Mouse (Mus musculus) heart, adult 2 months (tissue): Measurements from ENCODE around the gene Taar3. TPM values are rescaled to one million over a fixed set of nuclear protein-coding genes. Genes with fewer than 3 reads are reported as not detected.
A peak's percentile ranks its signal among the peaks of the same experiment; 100 is the strongest.

ENCODE experiments used
- DNase-seq, 2 experiments: peaks; one replicate each; pipeline ENCODE4 v3.0.0; 2021
- H3K27ac ChIP-seq: fragments of 200-600 bp; 2 replicates; pipeline ENCODE4 v1.8.1; 2022
- H3K27me3 ChIP-seq: fragments of 200-500 bp; 2 replicates; pipeline ENCODE4 v1.6.1; 2012; ENCODE audit warnings: mild to moderate bottlenecking, low read length, inconsistent platforms, mixed read lengths; ENCODE audit not compliant: control insufficient read depth, insufficient read depth
- H3K36me3 ChIP-seq: fragments of 200-500 bp; 2 replicates; pipeline ENCODE4 v1.6.1; 2012; ENCODE audit warnings: low read length, inconsistent platforms; ENCODE audit not compliant: control insufficient read depth, insufficient read depth
- H3K4me1 ChIP-seq: fragments of 200-500 bp; 2 replicates; pipeline ENCODE4 v1.6.1; 2011; ENCODE audit warnings: low read length; ENCODE audit not compliant: control insufficient read depth, insufficient read depth
- H3K4me3 ChIP-seq: fragments of 200-600 bp; 2 replicates; pipeline ENCODE4 v1.8.1; 2022
- H3K79me2 ChIP-seq: fragments of 200-500 bp; replicated peaks from 2 replicates; pipeline ENCODE4 v1.6.1; 2012; ENCODE audit warnings: mild to moderate bottlenecking, inconsistent platforms, low read length, moderate library complexity, mixed read lengths; ENCODE audit not compliant: control insufficient read depth, insufficient read depth
- H3K9ac ChIP-seq: fragments of 200-500 bp; 2 replicates; pipeline ENCODE4 v1.6.1; 2012; ENCODE audit warnings: low read depth, mild to moderate bottlenecking, control low read depth, inconsistent platforms, low read length, mixed read lengths
- CTCF ChIP-seq: fragments of 200-600 bp; IDR thresholded peaks from 2 replicates; pipeline ENCODE4 v1.8.1; 2022; ENCODE audit warnings: antibody characterized with exemption, mild to moderate bottlenecking, moderate library complexity
- EP300 ChIP-seq: fragments of 200-500 bp; IDR thresholded peaks from 2 replicates; pipeline ENCODE4 v1.6.1; 2011; ENCODE audit warnings: low read depth, low read length, control low read depth; ENCODE audit not compliant: insufficient read depth
- POLR2A ChIP-seq: fragments of 200-500 bp; IDR thresholded peaks from 2 replicates; pipeline ENCODE4 v1.6.1; 2011; ENCODE audit warnings: mild to moderate bottlenecking, low read depth, low read length, control low read depth; ENCODE audit not compliant: insufficient read depth
- WGBS: fragments of 180-500 bp; shearing (Covaris S2); methylation state at CpG from one replicate; pipeline ENCODE4 v1.1.7; 2018; 5-methylcytosine and 5-hydroxymethylcytosine counted together
- intact Hi-C: fragments of 180-260 bp; cut with DNase I; formaldehyde crosslinking; loops from one replicate; pipeline ENCODE4 v1.15.1; 2025
- polyA plus RNA-seq: library from polyadenylated mRNA; depleted of rRNA; stranded (reverse); fragments of >200 nt; gene quantifications from 2 replicates; pipeline ENCODE4 v1.2.3, GENCODE M21; 2012; rRNA removed
- total RNA-seq, 2 experiments: library from RNA; stranded (reverse); gene quantifications; 2 replicates each; pipeline ENCODE4 v1.2.3; 2021

Gene Taar3
- total and polyA plus RNA-seq, 3 experiments: not detected

DNA sequence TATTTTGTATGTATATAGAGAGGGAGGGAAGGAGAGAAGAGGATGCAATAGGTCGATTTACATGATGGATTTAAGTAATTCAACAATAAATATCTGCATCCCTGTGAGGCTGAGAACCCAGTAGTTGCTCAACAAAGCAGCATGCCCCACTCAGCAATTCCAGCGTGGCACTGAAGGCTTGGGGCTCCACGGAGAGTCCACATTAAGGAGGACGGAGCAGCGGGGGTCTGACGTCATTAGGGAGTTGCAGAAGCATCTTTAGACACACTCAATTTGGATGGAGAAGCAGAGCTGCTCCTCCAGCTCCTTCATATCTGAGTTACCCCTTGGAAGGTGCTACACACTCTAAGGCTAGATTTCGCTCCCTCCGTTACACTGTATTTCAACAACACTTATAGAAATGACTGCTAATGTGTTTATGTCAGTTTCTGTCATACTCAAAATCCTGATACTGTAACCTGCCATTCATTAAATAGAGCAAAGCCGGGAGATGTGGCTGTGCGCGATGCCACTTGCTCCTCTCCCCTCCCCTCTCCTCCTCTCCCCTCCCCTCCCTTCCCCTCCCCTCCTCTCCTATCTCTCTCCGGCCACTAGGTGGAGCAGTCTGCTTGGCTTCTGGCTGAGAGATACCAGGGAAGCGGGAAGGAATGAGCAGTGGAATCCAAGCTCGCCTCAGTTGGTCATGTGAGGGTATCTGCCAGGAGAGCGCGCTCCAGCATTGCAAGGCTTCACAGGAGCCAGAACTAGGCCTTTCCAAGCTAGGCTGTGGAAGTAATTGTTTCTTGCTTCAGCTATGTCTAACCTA, 29.7 kb downstream of the Taar3 start:
- no peak for TF ChIP-seq EP300
- peak; percentile 58 for TF ChIP-seq CTCF
- TF ChIP-seq POLR2A: no peak
- no peak overlapping the region for H3K4me3 ChIP-seq
- no peaks in the 10 kb centered on the region for H3K4me1 ChIP-seq
- H3K9ac ChIP-seq: no peak overlapping the region
- WGBS: 41% methylated on average over 16 of the region's 16 CpGs
- peak; percentile 59 to 62 for DNase-seq
- no peaks in the 10 kb centered on the region for H3K27me3 ChIP-seq
- H3K27ac ChIP-seq: no peak overlapping the region
- H3K79me2 ChIP-seq: no peaks in the 10 kb centered on the region
- no peaks in the 10 kb centered on the region for H3K36me3 ChIP-seq
- intact Hi-C loops: loop anchor here (2.0 to 10.0 kb wide), 3 partner anchors 102 to 153 kb away; no protein-coding TSS in a partner anchor

DNA sequence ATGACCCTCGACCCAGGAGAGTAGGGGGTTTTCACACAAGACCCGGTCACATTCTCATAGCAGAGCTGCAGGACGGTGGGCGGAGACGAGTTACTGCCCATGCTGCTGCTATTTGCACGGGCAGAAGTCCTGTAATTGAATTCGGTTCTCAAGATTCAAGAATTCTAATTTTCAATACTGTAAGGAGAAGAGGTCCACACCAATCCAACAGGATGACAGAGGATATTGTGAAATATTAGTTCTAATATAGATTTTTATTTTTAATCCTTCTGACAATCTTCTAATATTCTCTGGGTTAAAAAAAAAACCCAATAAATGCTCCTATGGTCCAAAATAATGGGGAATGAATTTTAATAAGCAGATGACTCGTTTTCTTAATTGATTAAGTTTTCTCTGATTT, 36.2 kb downstream of the Taar3 start, which contains the start of gene Taar6:
Taar6 (minus strand) TSS at position 101 of the 400 bp plus-strand sequence.
- Histone ChIP-seq H3K36me3 (no peaks in the 10 kb centered on the region), H3K27ac (no peak within 1 kb of the TSS), H3K9ac (no peak within 1 kb of the TSS), H3K4me1 (no peaks in the 10 kb centered on the region), H3K79me2 (no peaks in the 10 kb centered on the region), H3K27me3 (no peaks in the 10 kb centered on the region), H3K4me3 (no peak within 1 kb of the TSS)
- DNase-seq: no peak
- TF ChIP-seq EP300 (no peak), CTCF (no peak), POLR2A (no peak)
- 65% methylated on average over 8 of the region's 8 CpGs for WGBS
- intact Hi-C loops: no loop called here

DNA sequence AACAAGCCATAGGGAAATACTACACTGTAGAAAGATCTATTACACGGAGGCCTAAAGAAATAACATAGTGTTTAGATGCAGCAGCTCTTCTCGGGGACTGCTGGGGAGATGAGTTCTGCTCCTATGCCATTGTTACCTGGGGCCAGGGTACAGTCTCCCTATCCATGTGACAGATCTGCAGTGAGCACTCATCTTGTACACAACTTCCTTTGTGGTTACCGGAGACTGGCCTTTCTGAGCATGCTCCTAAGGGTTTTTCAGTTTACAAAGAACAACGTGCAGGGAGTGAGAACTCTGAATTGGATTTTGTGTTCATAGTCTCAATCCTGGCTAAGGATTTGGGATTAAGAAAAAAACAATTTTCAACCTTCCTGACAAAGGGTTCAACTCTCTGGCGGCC, 37.1 kb downstream of the Taar3 start:
- TF ChIP-seq EP300: no peak
- no peak for TF ChIP-seq POLR2A
- no peak for TF ChIP-seq CTCF
- Histone ChIP-seq H3K79me2 (no peaks in the 10 kb centered on the region), H3K36me3 (no peaks in the 10 kb centered on the region), H3K4me1 (no peaks in the 10 kb centered on the region), H3K9ac (no peak overlapping the region), H3K27ac (no peak overlapping the region), H3K27me3 (no peaks in the 10 kb centered on the region), H3K4me3 (no peak overlapping the region)
- 73% methylated on average over 5 of the region's 5 CpGs for WGBS
- intact Hi-C loops: no loop called here
- DNase-seq: no peak

DNA sequence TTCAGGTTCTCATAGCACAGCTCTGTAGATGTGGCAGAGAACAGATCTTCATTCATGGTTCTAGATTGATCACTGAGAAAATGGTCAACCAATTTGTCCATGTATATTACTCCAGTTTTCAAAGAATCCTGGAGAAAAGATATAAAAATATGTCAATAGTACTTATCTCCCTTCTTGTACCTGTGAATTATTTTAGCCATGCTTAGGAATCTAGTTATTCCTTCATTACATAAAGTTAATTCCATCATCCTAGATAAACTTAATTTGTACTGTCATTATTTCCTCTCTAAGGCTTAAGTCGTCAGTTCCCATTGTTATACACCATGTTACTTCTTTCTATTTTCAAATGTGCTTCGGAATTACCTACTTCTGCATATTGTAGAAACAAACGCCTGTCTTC, 44.0 kb downstream of the Taar3 start, which contains the start of gene Taar7a:
Taar7a (minus strand) TSS at position 101 of the 400 bp plus-strand sequence.
- intact Hi-C loops: no loop called here
- 81% methylated on average over 3 of the region's 3 CpGs for WGBS
- TF ChIP-seq CTCF (no peak), EP300 (no peak), POLR2A (no peak)
- Histone ChIP-seq H3K9ac (no peak within 1 kb of the TSS), H3K27ac (no peak within 1 kb of the TSS), H3K4me3 (no peak within 1 kb of the TSS), H3K79me2 (no peaks in the 10 kb centered on the region), H3K36me3 (no peaks in the 10 kb centered on the region), H3K4me1 (no peaks in the 10 kb centered on the region), H3K27me3 (no peaks in the 10 kb centered on the region)
- DNase-seq: no peak

DNA sequence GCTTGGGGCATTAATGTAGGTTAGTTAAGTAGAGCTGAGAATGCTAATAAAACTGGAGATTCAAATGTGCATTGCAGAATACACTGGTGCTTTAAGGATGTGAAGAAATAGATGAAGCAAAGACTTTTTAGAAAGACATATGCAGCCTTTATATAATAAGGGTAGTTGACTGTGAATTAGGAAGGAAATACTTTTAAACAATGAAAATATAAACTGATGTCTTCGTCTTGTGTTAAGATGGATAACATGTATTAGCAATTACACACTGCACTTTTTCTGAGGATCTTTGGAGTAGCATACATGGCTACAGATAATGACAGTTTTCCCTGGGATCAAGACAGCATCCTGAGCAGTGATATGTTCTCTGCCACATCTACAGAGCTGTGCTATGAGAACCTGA, 50.3 kb downstream of the Taar3 start, which contains the start of gene Taar7b:
Taar7b (plus strand) TSS at position 301 of the 400 bp plus-strand sequence.
- TF ChIP-seq EP300: no peak
- TF ChIP-seq CTCF: no peak
- no peak for TF ChIP-seq POLR2A
- Histone ChIP-seq H3K36me3 (no peaks in the 10 kb centered on the region), H3K27ac (no peak within 1 kb of the TSS), H3K79me2 (no peaks in the 10 kb centered on the region), H3K9ac (no peak within 1 kb of the TSS), H3K27me3 (no peaks in the 10 kb centered on the region), H3K4me1 (no peaks in the 10 kb centered on the region), H3K4me3 (no peak within 1 kb of the TSS)
- DNase-seq: no peak
- WGBS: 65% methylated on average over 1 of the region's 1 CpGs
- intact Hi-C loops: no loop called here

Other genes with a start within 250 kb of the Taar3 start
- gene Rps12, start 162.3 kb upstream of the Taar3 start, total RNA-seq: 100 to 1,000 TPM; 189 to 223 TPM
- gene Rps12, start 162.3 kb upstream of the Taar3 start, polyA plus RNA-seq: 457 and 603 TPM in 2 replicates
- gene Slc18b1, start 152.6 kb upstream of the Taar3 start, total RNA-seq: 1 to 10 TPM; 7.6 to 9.2 TPM
- 5.8 and 9.3 TPM in 2 replicates for gene Slc18b1, start 152.6 kb upstream of the Taar3 start, polyA plus RNA-seq
- not detected for gene Vnn3, start 98.1 kb upstream of the Taar3 start, total RNA-seq
- 0.26 and 0.33 TPM in 2 replicates for gene Vnn3, start 98.1 kb upstream of the Taar3 start, polyA plus RNA-seq
- under 1 TPM; 0.30 to 0.31 TPM for gene Vnn1, start 54.9 kb upstream of the Taar3 start, total RNA-seq
- gene Vnn1, start 54.9 kb upstream of the Taar3 start, polyA plus RNA-seq: 0.62 and 0.67 TPM in 2 replicates
- not detected for gene Taar1, start 29.2 kb upstream of the Taar3 start, total RNA-seq
- gene Taar1, start 29.2 kb upstream of the Taar3 start, polyA plus RNA-seq: not detected in 2 replicates
- not detected for gene Taar2, start 11.0 kb upstream of the Taar3 start, total RNA-seq
- not detected in 2 replicates for gene Taar2, start 11.0 kb upstream of the Taar3 start, polyA plus RNA-seq
- not detected for gene Taar4, start 10.9 kb downstream of the Taar3 start, total RNA-seq
- not detected in 2 replicates for gene Taar4, start 10.9 kb downstream of the Taar3 start, polyA plus RNA-seq
- gene Taar5, start 21.1 kb downstream of the Taar3 start, total RNA-seq: not detected
- not detected in 2 replicates for gene Taar5, start 21.1 kb downstream of the Taar3 start, polyA plus RNA-seq
- gene Taar6, start 36.1 kb downstream of the Taar3 start, total RNA-seq: not detected
- not detected in 2 replicates for gene Taar6, start 36.1 kb downstream of the Taar3 start, polyA plus RNA-seq
- gene Taar7a, start 43.9 kb downstream of the Taar3 start, total RNA-seq: not detected
- not detected in 2 replicates for gene Taar7a, start 43.9 kb downstream of the Taar3 start, polyA plus RNA-seq
- not detected for gene Taar7b, start 50.4 kb downstream of the Taar3 start, total RNA-seq
- gene Taar7b, start 50.4 kb downstream of the Taar3 start, polyA plus RNA-seq: not detected in 2 replicates
- gene Taar7d, start 77.7 kb downstream of the Taar3 start, total RNA-seq: not detected
- gene Taar7d, start 77.7 kb downstream of the Taar3 start, polyA plus RNA-seq: not detected in 2 replicates
- gene Taar7e, start 88.1 kb downstream of the Taar3 start, total RNA-seq: not detected
- gene Taar7e, start 88.1 kb downstream of the Taar3 start, polyA plus RNA-seq: not detected in 2 replicates
- not detected for gene Taar7f, start 100.0 kb downstream of the Taar3 start, total RNA-seq
- gene Taar7f, start 100.0 kb downstream of the Taar3 start, polyA plus RNA-seq: not detected in 2 replicates
- gene Taar8a, start 126.9 kb downstream of the Taar3 start, total RNA-seq: not detected
- not detected in 2 replicates for gene Taar8a, start 126.9 kb downstream of the Taar3 start, polyA plus RNA-seq
- gene Taar8b, start 142.7 kb downstream of the Taar3 start, total RNA-seq: not detected
- gene Taar8b, start 142.7 kb downstream of the Taar3 start, polyA plus RNA-seq: not detected in 2 replicates
- not detected for gene Taar8c, start 152.4 kb downstream of the Taar3 start, total RNA-seq
- gene Taar8c, start 152.4 kb downstream of the Taar3 start, polyA plus RNA-seq: not detected in 2 replicates
- gene Taar9, start 160.0 kb downstream of the Taar3 start, total RNA-seq: not detected
- gene Taar9, start 160.0 kb downstream of the Taar3 start, polyA plus RNA-seq: not detected in 2 replicates
- gene Stx7, start 199.7 kb downstream of the Taar3 start, total RNA-seq: 10 to 100 TPM; 45.9 to 56.5 TPM
- 40.9 and 48.2 TPM in 2 replicates for gene Stx7, start 199.7 kb downstream of the Taar3 start, polyA plus RNA-seq